Mouse (Mus musculus): ENCODE measurements around the gene Pgs1. TPM values are rescaled to one million over a fixed set of nuclear protein-coding genes. Genes with fewer than 3 reads are reported as not detected.

Gene Pgs1
- polyA plus RNA-seq, 1 experiment from 2014 or later: 32.6 TPM

GRCm38 (mm10) chr11:118014391-118014995, 28.4 kb downstream of the Pgs1 start:
- Histone ChIP-seq H3K27ac (no peak overlapping the region), H3K9me3 (no peaks in the 10 kb centered on the region), H3K9ac (no peak overlapping the region), H3K27me3 (replicated peaks) (no peaks in the 10 kb centered on the region), H3K4me1 (replicated peaks) (peaks cover 40% of the 10 kb centered on the region), H3K4me3 (replicated peaks) (no peak overlapping the region), H3K4me2 (replicated peaks) (no peak overlapping the region), H3K36me3 (peaks cover 6% of the 10 kb centered on the region; the same call in 1 of the 2 replicates)
- no peak for ATAC-seq
- 78% methylated on average over 12 of the region's 12 CpGs for WGBS

DNA sequence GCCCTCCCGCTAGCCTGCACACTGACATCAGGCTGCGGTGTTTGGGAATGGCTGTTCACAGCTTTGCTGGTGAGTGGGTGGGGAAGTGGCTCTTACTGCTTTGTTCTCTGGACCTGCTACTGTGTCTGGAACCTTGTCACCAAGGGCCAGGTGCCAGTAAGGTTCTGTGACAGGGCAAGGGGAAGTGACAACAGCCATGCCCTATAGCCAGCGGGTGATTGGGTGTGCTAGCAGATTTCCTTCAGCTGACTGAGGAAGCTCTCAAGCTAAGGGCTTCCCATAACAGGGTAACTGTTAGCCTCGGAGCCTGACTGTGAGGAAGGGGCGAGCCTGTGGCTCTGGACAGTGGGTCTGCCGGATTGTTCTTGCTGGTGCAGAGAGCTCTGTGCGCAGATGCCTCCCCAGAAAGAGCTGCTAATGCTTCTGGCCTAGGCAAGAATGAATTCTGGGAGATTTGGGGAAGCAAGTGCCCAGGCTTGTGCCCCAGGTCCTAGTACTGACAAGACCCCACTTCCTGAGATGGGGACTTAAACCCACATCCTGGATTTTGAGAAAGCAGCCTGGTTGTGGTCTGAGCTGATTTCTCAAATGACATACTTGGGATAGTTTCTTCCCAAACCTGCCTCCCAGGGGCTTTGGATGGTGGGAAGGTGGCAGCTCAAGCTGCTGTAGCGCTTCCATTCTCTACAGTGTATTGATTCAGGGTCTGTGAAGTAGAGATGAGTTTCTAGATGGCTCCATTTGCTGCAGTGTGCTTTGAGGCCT, 29.5 kb downstream of the Pgs1 start:
- Histone ChIP-seq H3K4me2 (replicated peaks) (no peak overlapping the region), H3K4me1 (replicated peaks) (peaks cover 30% of the 10 kb centered on the region), H3K9ac (no peak overlapping the region), H3K9me3 (no peaks in the 10 kb centered on the region), H3K27ac (no peak overlapping the region), H3K36me3 (peaks cover 13% of the 10 kb centered on the region), H3K4me3 (replicated peaks) (no peak overlapping the region), H3K27me3 (replicated peaks) (no peaks in the 10 kb centered on the region)
- ATAC-seq: no peak
- WGBS: 94% methylated on average over 8 of the region's 8 CpGs

DNA sequence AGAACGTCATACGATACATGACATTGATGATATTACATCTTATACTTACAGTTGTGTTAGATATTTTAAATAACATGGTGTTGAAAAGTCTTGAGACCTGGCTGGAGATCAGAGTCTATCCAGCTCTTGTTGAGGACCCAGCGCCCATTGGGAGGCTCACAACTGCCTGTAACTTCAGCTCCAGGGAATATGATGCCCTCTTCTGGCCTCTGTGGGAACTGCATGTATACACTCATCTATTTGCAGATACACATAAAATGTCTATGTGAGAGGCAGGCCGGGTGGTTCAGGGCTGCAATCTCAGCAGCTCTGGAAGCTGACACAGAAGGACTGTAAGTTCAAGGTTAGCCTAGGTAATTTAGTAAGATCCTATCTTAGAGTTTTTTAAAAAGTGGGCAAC, 32.2 kb downstream of the Pgs1 start:
- Histone ChIP-seq H3K9ac (no peak overlapping the region), H3K27me3 (replicated peaks) (no peaks in the 10 kb centered on the region), H3K9me3 (no peaks in the 10 kb centered on the region), H3K4me2 (replicated peaks) (no peak overlapping the region), H3K27ac (no peak overlapping the region), H3K4me1 (replicated peaks) (peaks cover 4% of the 10 kb centered on the region; the same call in 1 of the 2 replicates), H3K36me3 (peaks cover 20% of the 10 kb centered on the region), H3K4me3 (replicated peaks) (no peak overlapping the region)
- WGBS: 94% methylated on average over 4 of the region's 4 CpGs
- ATAC-seq: no peak

DNA sequence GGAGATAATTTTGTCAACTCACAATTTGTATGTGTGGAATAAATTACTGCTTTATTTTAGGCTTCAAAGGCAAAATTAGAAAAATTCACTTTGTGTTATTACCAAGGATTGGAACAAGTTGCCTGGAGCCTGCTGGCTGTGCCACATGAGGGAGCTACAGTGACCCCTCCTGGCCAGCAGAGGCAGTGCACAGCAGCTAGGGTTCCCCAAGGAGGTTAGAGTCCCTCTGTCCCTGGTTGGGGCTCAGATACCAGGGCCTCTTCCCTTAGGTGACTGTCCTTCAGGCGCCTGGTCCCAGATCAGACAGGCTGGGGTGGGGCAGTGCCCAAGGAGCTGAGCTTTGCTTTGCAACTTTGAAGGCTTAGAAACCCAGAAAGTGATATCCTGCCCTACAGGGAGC, 35.7 kb downstream of the Pgs1 start:
- peak; percentile 59; the same call in 1 of the 2 replicates for ATAC-seq
- H3K27me3 ChIP-seq (replicated peaks): no peaks in the 10 kb centered on the region
- peaks cover 30% of the 10 kb centered on the region for H3K36me3 ChIP-seq
- WGBS: 67% methylated on average over 1 of the region's 1 CpGs
- no peaks in the 10 kb centered on the region for H3K4me1 ChIP-seq (replicated peaks)
- no peak overlapping the region for H3K4me3 ChIP-seq (replicated peaks)
- no peak overlapping the region for H3K9ac ChIP-seq
- H3K27ac ChIP-seq: no peak overlapping the region
- H3K4me2 ChIP-seq (replicated peaks): no peak overlapping the region
- H3K9me3 ChIP-seq: no peaks in the 10 kb centered on the region

- Histone ChIP-seq H3K27ac (no peak overlapping the region), H3K4me3 (replicated peaks) (no peak overlapping the region), H3K36me3 (peaks cover 30% of the 10 kb centered on the region), H3K4me1 (replicated peaks) (no peaks in the 10 kb centered on the region), H3K9me3 (no peaks in the 10 kb centered on the region), H3K9ac (no peak overlapping the region), H3K27me3 (replicated peaks) (no peaks in the 10 kb centered on the region), H3K4me2 (replicated peaks) (no peak overlapping the region)
- 89% methylated on average over 7 of the region's 7 CpGs for WGBS
- ATAC-seq: no peak
Observed at GRCm38 (mm10) chr11:118023475-118023874, 37.4 kb downstream of the Pgs1 start.

DNA sequence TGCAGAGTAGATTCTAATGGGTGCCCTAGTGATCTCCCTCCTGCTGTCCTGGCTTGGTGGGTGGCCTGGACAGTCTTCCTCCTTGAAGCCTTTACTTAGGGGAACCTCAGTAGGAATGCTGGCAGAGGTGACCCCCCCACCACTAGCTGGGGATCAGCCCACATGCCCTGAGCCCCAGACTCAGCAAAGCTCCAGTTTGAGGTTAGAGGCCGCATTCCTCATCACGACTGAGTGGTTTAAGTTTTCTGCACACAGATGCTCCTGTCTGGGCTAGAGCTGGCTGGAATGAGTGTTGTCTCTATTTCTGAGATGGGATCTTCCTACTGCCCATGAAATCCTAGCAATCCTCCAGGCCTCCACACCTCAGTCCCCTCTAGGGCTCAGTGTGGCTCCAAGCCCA, 38.0 kb downstream of the Pgs1 start:
- WGBS: 61% methylated on average over 2 of the region's 2 CpGs
- peaks cover 30% of the 10 kb centered on the region for H3K36me3 ChIP-seq

GRCm38 (mm10) chr11:118029170-118029569, 43.1 kb downstream of the Pgs1 start:
- Histone ChIP-seq H3K4me1 (replicated peaks) (no peaks in the 10 kb centered on the region), H3K27me3 (replicated peaks) (no peaks in the 10 kb centered on the region), H3K4me2 (replicated peaks) (no peak overlapping the region), H3K27ac (no peak overlapping the region), H3K9me3 (no peaks in the 10 kb centered on the region), H3K4me3 (replicated peaks) (no peak overlapping the region), H3K36me3 (peaks cover 10% of the 10 kb centered on the region), H3K9ac (no peak overlapping the region)
- WGBS: 91% methylated on average over 6 of the region's 6 CpGs
- no peak for ATAC-seq

More for the DNA sequence above, 38.0 kb downstream of the Pgs1 start:
- Histone ChIP-seq H3K27me3 (replicated peaks) (no peaks in the 10 kb centered on the region), H3K9ac (no peak overlapping the region), H3K4me3 (replicated peaks) (no peak overlapping the region), H3K9me3 (no peaks in the 10 kb centered on the region), H3K4me1 (replicated peaks) (no peaks in the 10 kb centered on the region), H3K4me2 (replicated peaks) (no peak overlapping the region), H3K27ac (no peak overlapping the region)
- ATAC-seq: no peak

DNA sequence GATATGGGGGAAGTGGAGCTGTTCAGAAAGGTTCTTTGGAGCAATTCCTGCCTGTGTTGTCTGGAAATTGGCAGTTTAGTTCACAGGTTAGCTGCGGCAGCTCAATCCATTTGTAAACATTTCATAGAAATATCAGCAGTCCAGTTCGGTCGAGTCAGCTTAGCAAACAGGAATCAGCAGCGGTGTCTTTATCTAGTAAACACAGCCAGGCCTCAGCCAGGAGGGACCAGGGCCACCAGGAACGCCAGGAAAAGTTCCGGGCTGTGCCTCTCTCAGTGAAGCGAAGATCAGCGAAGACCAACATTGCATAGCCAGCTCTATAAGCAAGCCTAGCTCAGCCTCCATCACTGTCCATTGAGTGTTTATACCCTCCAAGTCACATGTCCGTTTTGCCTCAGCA, 45.0 kb downstream of the Pgs1 start:
- WGBS: 74% methylated on average over 9 of the region's 9 CpGs
- Histone ChIP-seq H3K4me1 (replicated peaks) (peaks cover 7% of the 10 kb centered on the region; the same call in 1 of the 2 replicates), H3K4me3 (replicated peaks) (no peak overlapping the region), H3K9me3 (no peaks in the 10 kb centered on the region), H3K4me2 (replicated peaks) (no peak overlapping the region), H3K36me3 (peaks cover 4% of the 10 kb centered on the region; the same call in 1 of the 2 replicates), H3K27me3 (replicated peaks) (no peaks in the 10 kb centered on the region), H3K27ac (no peak overlapping the region), H3K9ac (no peak overlapping the region)
- no peak for ATAC-seq

DNA sequence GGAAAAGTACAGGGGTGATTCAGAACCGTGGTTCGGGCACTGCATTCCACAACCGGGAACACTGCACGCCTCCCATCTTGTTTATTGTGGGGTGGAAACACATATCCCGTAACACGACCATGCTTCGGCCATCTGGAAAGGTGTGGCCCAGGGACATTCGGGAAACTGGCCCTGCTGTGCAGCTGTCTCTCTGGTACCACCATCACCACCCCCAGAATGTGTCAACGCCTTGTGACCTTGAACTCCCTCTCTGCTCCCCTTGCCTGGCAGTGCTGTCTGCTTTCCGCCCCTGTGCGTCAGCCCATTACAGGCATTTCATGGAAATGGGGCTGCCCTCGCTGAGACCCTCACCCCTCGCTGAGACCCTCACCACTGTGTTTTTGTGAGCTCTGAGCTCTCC, 48.3 kb downstream of the Pgs1 start:
- no peaks in the 10 kb centered on the region for H3K27me3 ChIP-seq (replicated peaks)
- 0 out of 2 replicates have a peak, but pooled peaks cover 4% of the 10 kb centered on the region for H3K36me3 ChIP-seq
- 0 out of 2 replicates have a peak overlapping the region, but pooled peaks have one; percentile 33 for H3K4me2 ChIP-seq (replicated peaks)
- no peak overlapping the region for H3K4me3 ChIP-seq (replicated peaks)
- H3K4me1 ChIP-seq (replicated peaks): peaks cover 7% of the 10 kb centered on the region; the same call in 1 of the 2 replicates
- WGBS: 70% methylated on average over 13 of the region's 13 CpGs
- H3K27ac ChIP-seq: peak overlapping the region; percentile 56; the same call in 1 of the 2 replicates
- no peaks in the 10 kb centered on the region for H3K9me3 ChIP-seq
- ATAC-seq: peak; percentile 10; the same call in 1 of the 2 replicates
- no peak overlapping the region for H3K9ac ChIP-seq

DNA sequence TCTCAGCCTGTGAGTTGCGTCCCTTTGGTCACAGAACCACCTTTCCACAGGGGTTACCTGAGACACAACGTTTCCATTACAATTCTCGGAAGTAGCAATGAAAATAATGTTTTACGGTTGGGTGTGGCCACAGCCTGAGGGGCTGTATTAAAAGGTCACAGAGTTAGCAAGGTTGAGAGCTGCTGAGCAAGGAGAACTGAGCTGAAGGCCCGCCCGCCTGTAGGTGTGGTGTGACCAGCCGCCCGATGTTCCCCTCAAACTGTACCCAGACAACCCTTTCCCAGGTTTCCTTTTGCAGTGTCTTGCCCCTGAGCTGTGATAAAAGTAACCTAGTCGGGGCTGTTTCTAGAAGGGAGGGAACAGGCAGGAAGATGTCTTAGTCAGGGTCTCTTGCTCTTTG, 49.0 kb downstream of the Pgs1 start:
- Histone ChIP-seq H3K9ac (no peak overlapping the region), H3K27ac (peak overlapping the region; percentile 56; the same call in 1 of the 2 replicates), H3K36me3 (0 out of 2 replicates have a peak, but pooled peaks cover 4% of the 10 kb centered on the region), H3K4me2 (replicated peaks) (peak overlapping the region; percentile 33; the same call in 1 of the 2 replicates), H3K4me3 (replicated peaks) (no peak overlapping the region), H3K4me1 (replicated peaks) (peaks cover 7% of the 10 kb centered on the region; the same call in 1 of the 2 replicates), H3K9me3 (no peaks in the 10 kb centered on the region), H3K27me3 (replicated peaks) (no peaks in the 10 kb centered on the region)
- 44% methylated on average over 9 of the region's 9 CpGs for WGBS
- ATAC-seq: peak; percentile 82

- ATAC-seq: no peak
- peaks cover 4% of the 10 kb centered on the region for H3K4me1 ChIP-seq (replicated peaks)
- no peaks in the 10 kb centered on the region for H3K27me3 ChIP-seq (replicated peaks)
- 82% methylated on average over 9 of the region's 9 CpGs for WGBS
- no peaks in the 10 kb centered on the region for H3K36me3 ChIP-seq
- no peak overlapping the region for H3K27ac ChIP-seq
- no peak overlapping the region for H3K9ac ChIP-seq
- no peaks in the 10 kb centered on the region for H3K9me3 ChIP-seq
- no peak overlapping the region for H3K4me2 ChIP-seq (replicated peaks)
- no peak overlapping the region for H3K4me3 ChIP-seq (replicated peaks)
Observed at GRCm38 (mm10) chr11:118042791-118043190, 56.7 kb downstream of the Pgs1 start.

- no peak overlapping the region for H3K9ac ChIP-seq
- H3K9me3 ChIP-seq: no peaks in the 10 kb centered on the region
- no peaks in the 10 kb centered on the region for H3K27me3 ChIP-seq (replicated peaks)
- no peak overlapping the region for H3K4me3 ChIP-seq (replicated peaks)
- no peak overlapping the region for H3K27ac ChIP-seq
- no peak overlapping the region for H3K4me2 ChIP-seq (replicated peaks)
- peak; percentile 67; the same call in 1 of the 2 replicates for ATAC-seq
- 44% methylated on average over 14 of the region's 14 CpGs for WGBS
- peaks cover 4% of the 10 kb centered on the region for H3K4me1 ChIP-seq (replicated peaks)
- H3K36me3 ChIP-seq: no peaks in the 10 kb centered on the region
Observed at GRCm38 (mm10) chr11:118043293-118043907, 57.3 kb downstream of the Pgs1 start.
